Mouse (Mus musculus) left cerebral cortex, postnatal 4 days (tissue): ENCODE results near the gene Brms1. TPM values are rescaled to one million over a fixed set of nuclear protein-coding genes. Genes with fewer than 3 reads are reported as not detected.
"Not testable (repeated sequence)": the region's sequence is repeated elsewhere in the genome, so short reads cannot be mapped to it uniquely, and the experiment has no call there.

ENCODE experiments used
- DNase-seq: peaks from one replicate; pipeline ENCODE4 v3.0.0-alpha.2; 2022
- intact Hi-C: fragments of 180-260 bp; cut with DNase I; formaldehyde crosslinking; loops from one replicate; pipeline ENCODE4 v1.15.1; 2025
- total RNA-seq, 2 experiments: library from RNA; stranded (reverse); gene quantifications; 2 replicates each; pipeline ENCODE4 v1.2.3; 2021

The Brms1 gene
- total RNA-seq, 2 experiments from 2014 or later, result 14.5 to 15.5 TPM

GRCm38 (mm10) chr19:5085145-5085863 is 44.1 kb downstream of the Brms1 start, which contains the start of gene Tmem151a:
Gene Tmem151a (minus strand): TSS chr19:5085531.
- intact Hi-C loops, result no loop called here
- DNase-seq, result no peak

DNA sequence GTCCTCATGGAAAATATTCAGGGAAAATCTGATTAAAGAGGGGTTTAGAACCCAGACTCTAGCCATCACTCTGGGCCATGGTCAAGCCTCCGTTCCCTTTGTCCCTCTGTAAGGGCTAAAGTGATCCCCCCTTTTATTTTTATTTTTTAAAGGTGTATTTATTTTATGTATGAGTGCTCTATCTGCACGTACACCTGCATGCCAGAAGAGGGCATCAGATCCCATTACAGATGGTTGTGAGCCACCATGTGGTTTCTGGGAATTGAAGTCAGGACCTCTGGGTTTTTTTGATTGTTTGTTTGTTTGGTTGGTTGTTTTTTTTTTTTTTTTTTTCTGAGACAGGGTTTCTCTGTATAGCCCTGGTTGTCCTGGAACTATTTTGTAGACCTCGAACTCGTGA is 45.4 kb downstream of the Brms1 start:
- not testable (repeated sequence) for DNase-seq

GRCm38 (mm10) chr19:5087884-5088728 is 47.0 kb downstream of the Brms1 start, which contains the start of gene Yif1a:
Gene Yif1a (plus strand): TSS chr19:5088538.
- intact Hi-C loops, result no loop called here
- DNase-seq, result peak; percentile 94

More for the DNA sequence above, 45.4 kb downstream of the Brms1 start:
- intact Hi-C loops, result not testable (repeated sequence)

DNA sequence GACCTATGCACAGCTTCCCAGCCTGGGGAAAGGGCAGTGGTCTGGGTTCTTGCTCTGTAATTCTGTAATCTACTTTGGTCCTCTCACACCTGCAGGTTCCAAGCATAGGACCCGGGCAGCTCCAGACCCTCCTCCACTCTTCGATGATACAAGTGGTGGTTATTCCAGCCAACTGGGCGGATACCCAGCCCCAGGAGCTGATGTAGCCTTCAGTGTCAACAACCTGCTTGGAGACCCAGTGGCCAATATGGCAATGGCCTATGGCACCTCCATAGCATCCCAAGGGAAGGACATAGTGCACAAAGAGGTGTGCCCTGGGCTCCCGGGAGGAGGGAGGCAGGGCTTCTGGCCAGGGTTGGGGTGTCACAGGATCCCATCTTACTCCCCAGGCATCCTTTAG is 48.2 kb downstream of the Brms1 start:
- no peak for DNase-seq

GRCm38 (mm10) chr19:5092083-5092482 is 50.9 kb downstream of the Brms1 start:
- intact Hi-C loops, result no loop called here
- no peak for DNase-seq

More for the DNA sequence above, 48.2 kb downstream of the Brms1 start:
- intact Hi-C loops, result no loop called here

DNA sequence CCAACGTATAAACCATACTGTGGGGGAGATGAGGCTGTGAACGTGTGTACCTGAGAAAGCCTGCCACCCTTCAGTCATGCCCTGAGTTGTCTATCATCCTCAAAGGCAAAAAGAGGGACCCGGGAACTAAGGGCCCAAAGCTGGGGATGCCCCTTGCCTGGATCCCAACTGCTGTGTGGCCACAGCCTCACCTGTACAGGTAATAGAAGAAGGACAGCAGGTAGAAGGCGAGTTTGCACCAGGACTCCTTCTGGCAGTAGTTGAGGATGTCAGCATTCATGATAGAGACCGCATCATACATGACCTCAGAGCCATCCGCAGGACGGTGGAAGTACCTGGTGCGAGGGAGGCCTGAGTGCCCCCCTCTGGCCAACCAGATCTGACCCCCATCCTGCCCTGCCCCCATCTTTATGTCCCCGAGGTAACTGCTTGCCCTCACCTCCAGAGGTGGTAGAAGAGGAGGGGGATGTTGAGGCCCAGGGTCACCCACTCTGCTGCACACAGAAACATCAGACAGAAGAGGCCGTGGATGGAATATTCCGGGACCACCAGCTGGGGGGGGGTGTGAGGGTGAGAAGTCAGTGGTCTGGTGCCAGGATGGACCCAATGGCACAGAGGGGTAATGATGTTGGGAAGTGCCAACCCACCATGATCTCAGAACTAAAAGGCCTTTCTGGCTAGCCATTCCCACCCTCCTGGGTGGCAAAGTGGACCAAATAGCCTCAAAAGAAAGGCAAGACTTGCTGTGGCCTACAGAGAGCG is 52.5 kb downstream of the Brms1 start:
- DNase-seq, result no peak
- intact Hi-C loops, result no loop called here

GRCm38 (mm10) chr19:5094243-5094632 is 53.1 kb downstream of the Brms1 start:
- peak; percentile 99 for DNase-seq
- intact Hi-C loops, result no loop called here

- intact Hi-C loops, result loop anchor here (5.0 kb wide), 1 partner anchor 42 kb away; no protein-coding TSS in a partner anchor
- DNase-seq, result no peak
These were observed 53.7 kb downstream of the Brms1 start for GRCm38 (mm10) chr19:5094746-5095417.

- DNase-seq, result peak; percentile 68
- intact Hi-C loops, result loop anchor here (5.0 kb wide), 1 partner anchor 41 kb away; no protein-coding TSS in a partner anchor
These were observed 54.8 kb downstream of the Brms1 start for GRCm38 (mm10) chr19:5095887-5096474.

GRCm38 (mm10) chr19:5097521-5098362 is 56.6 kb downstream of the Brms1 start:
- intact Hi-C loops, result loop anchor here (5.0 kb wide), 1 partner anchor 40 kb away; no protein-coding TSS in a partner anchor
- no peak for DNase-seq

GRCm38 (mm10) chr19:5098363-5099143 is 57.4 kb downstream of the Brms1 start, which contains the start of gene Cnih2:
Gene Cnih2 (minus strand): TSS chr19:5098521.
- intact Hi-C loops, result loop anchor here (5.0 kb wide), 1 partner anchor 39 kb away; no protein-coding TSS in a partner anchor
- DNase-seq, result peak; percentile 72

Other genes with a start within 250 kb of the Brms1 start
- 10 to 100 TPM; 76.1 to 80.4 TPM for gene Rbm4, start 247.5 kb upstream of the Brms1 start, total RNA-seq
- gene Gm21992, start 229.7 kb upstream of the Brms1 start, total RNA-seq, result 10 to 100 TPM; 18.2 to 37.9 TPM
- gene Rbm14, start 229.7 kb upstream of the Brms1 start, total RNA-seq, result 10 to 100 TPM; 65.9 to 73.9 TPM
- 10 to 100 TPM; 38.1 to 41.0 TPM for gene Ccs, start 202.0 kb upstream of the Brms1 start, total RNA-seq
- 1 to 10 TPM; 1.7 to 2.0 TPM for gene Ccdc87, start 202.0 kb upstream of the Brms1 start, total RNA-seq
- gene Ctsf, start 186.2 kb upstream of the Brms1 start, total RNA-seq, result 10 to 100 TPM; 66.9 to 70.3 TPM
- 1 to 10 TPM; 2.5 to 3.4 TPM for gene Actn3, start 163.4 kb upstream of the Brms1 start, total RNA-seq
- 10 to 100 TPM; 17.7 to 21.0 TPM for gene Zdhhc24, start 162.7 kb upstream of the Brms1 start, total RNA-seq
- 10 to 100 TPM; 27.4 to 35.8 TPM for gene Bbs1, start 134.7 kb upstream of the Brms1 start, total RNA-seq
- 10 to 100 TPM; 72.5 to 80.8 TPM for gene Dpp3, start 113.1 kb upstream of the Brms1 start, total RNA-seq
- 10 to 100 TPM; 19.5 to 20.1 TPM for gene Peli3, start 98.2 kb upstream of the Brms1 start, total RNA-seq
- gene Mrpl11, start 79.2 kb upstream of the Brms1 start, total RNA-seq, result 10 to 100 TPM; 68.5 to 73.6 TPM
- gene Npas4, start 51.0 kb upstream of the Brms1 start, total RNA-seq, result 1 to 10 TPM; 5.5 to 6.8 TPM
- gene Slc29a2, start 17.5 kb upstream of the Brms1 start, total RNA-seq, result 10 to 100 TPM; 29.5 to 32.1 TPM
- gene B4gat1, start 2.5 kb upstream of the Brms1 start, total RNA-seq, result 10 to 100 TPM; 64.1 to 76.4 TPM
- gene AC124502.3, start 2.5 kb upstream of the Brms1 start, total RNA-seq, result 1 to 10 TPM; 5.3 to 5.5 TPM
- 1 to 10 TPM; 3.9 to 7.1 TPM for gene Rin1, start 9.1 kb downstream of the Brms1 start, total RNA-seq
- 10 to 100 TPM; 14.2 TPM for gene Cd248, start 26.7 kb downstream of the Brms1 start, total RNA-seq
- 10 to 100 TPM; 47.7 to 55.3 TPM for gene Tmem151a, start 44.2 kb downstream of the Brms1 start, total RNA-seq
- gene Yif1a, start 47.2 kb downstream of the Brms1 start, total RNA-seq, result 10 to 100 TPM; 22.0 to 24.4 TPM
- 100 to 1,000 TPM; 393 to 412 TPM for gene Cnih2, start 57.2 kb downstream of the Brms1 start, total RNA-seq
- gene Rab1b, start 65.7 kb downstream of the Brms1 start, total RNA-seq, result 100 to 1,000 TPM; 137 to 148 TPM
- gene Klc2, start 77.2 kb downstream of the Brms1 start, total RNA-seq, result 100 to 1,000 TPM; 155 to 159 TPM
- gene Pacs1, start 231.8 kb downstream of the Brms1 start, total RNA-seq, result 10 to 100 TPM; 90.7 to 92.6 TPM